Mouse (Mus musculus) liver, embryonic 16.5 days (tissue): ENCODE measurements around the gene Susd3. TPM values are rescaled to one million over a fixed set of nuclear protein-coding genes. Genes with fewer than 3 reads are reported as not detected.

Experiments
- ATAC-seq: fragments of 200-750 bp; cut with Nextera tagmentation; 2 replicates; pipeline ENCODE4 v1.8.0; 2017; ENCODE audit warnings: low read depth, mild to moderate bottlenecking, moderate number of reproducible peaks, moderate library complexity
- H3K27ac ChIP-seq: fragments of 300-500 bp; sonication (generic); 2 replicates; pipeline ENCODE4 v1.5.1; 2014; ENCODE audit warnings: mild to moderate bottlenecking, low read length
- H3K27me3 ChIP-seq: fragments of 300-500 bp; sonication (generic); 2 replicates; pipeline ENCODE4 v1.6.1; 2014; ENCODE audit warnings: low read depth, low read length, mixed read lengths; ENCODE audit not compliant: control insufficient read depth, insufficient read depth
- H3K36me3 ChIP-seq: fragments of 300-500 bp; sonication (generic); 2 replicates; pipeline ENCODE4 v1.6.1; 2014; ENCODE audit warnings: mild to moderate bottlenecking; ENCODE audit not compliant: control insufficient read depth, insufficient read depth
- H3K4me1 ChIP-seq: fragments of 300-500 bp; sonication (generic); 2 replicates; pipeline ENCODE4 v1.6.1; 2014; ENCODE audit warnings: low read depth, low read length, mixed read lengths; ENCODE audit not compliant: control insufficient read depth
- H3K4me2 ChIP-seq: fragments of 300-500 bp; sonication (generic); 2 replicates; pipeline ENCODE4 v1.6.1; 2014; ENCODE audit warnings: low read depth, low read length, mixed read lengths
- H3K4me3 ChIP-seq: fragments of 300-500 bp; sonication (generic); 2 replicates; pipeline ENCODE4 v1.5.1; 2014; ENCODE audit warnings: low read depth, mild to moderate bottlenecking, low read length
- H3K9ac ChIP-seq: fragments of 300-500 bp; sonication (generic); 2 replicates; pipeline ENCODE4 v1.6.1; 2014; ENCODE audit warnings: low read depth, low read length
- H3K9me3 ChIP-seq: fragments of 300-500 bp; sonication (generic); replicated peaks from 2 replicates; pipeline ENCODE4 v1.6.1; 2016; ENCODE audit warnings: low read length; ENCODE audit not compliant: control insufficient read depth
- WGBS: fragments of 180-500 bp; shearing (Covaris S2); extraction: QIAGEN DNeasy Blood & Tissue Kit; methylation state at CpG from one replicate; pipeline ENCODE4 v1.1.7; 2014; ENCODE audit not compliant: insufficient replicate concordance; 5-methylcytosine and 5-hydroxymethylcytosine counted together
- polyA plus RNA-seq: library from polyadenylated mRNA; unstranded; fragments of >200 nt; fragmentation: Nextera tagmentation; extraction: Ambion mirVana; gene quantifications from 2 replicates; pipeline ENCODE4 v1.2.1, GENCODE M21; 2015

Susd3 gene
- polyA plus RNA-seq, 1 experiment from 2014 or later, result 2.0 TPM

DNA sequence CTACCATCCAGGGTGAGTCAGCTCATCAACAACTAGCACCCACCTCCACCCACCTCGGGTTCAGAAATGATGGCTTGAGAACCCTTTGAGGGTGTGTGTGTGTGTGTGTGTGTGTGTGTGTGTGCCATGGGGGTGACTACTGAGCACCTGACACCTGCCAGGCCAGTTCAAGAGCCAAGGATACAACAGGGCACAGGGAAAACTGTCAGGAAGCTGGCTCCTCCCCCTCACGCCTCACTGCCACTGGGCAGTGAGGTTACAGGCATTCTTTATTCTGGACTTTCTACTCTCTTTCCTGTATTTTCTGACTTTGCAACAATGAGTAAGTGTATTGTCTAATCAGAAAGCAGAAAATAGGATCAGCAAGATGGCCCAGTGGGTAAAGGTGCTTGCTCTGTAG, 1.1 kb upstream of the Susd3 start:
- Histone ChIP-seq H3K4me3 (no peak overlapping the region), H3K9ac (no peak overlapping the region), H3K36me3 (no peaks in the 10 kb centered on the region), H3K27ac (no peak overlapping the region), H3K4me1 (peaks cover 7% of the 10 kb centered on the region), H3K4me2 (no peak overlapping the region), H3K27me3 (peaks cover 21% of the 10 kb centered on the region), H3K9me3 (no peaks in the 10 kb centered on the region)
- no peak for ATAC-seq
- 50% methylated on average over 2 of the region's 2 CpGs for WGBS

DNA sequence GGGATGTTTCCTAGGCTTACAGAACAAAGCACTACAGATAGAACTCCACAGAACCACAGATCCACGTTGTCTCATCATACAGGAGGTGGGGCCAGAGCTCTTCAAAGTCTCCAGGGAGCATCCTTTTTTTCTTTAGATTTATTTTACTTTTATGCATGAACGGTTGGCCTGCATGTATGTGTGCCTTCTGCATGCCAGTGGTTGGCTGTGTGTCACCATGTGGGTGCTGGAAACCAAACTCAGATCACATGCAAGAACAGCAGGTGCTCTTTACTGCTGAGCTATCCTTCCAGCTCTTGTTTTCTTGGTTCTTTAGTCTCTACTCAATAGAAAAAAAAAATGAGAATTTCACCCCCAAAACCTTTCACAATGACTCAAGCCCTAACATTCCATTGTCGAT, 417 bp upstream of the Susd3 start:
- Histone ChIP-seq H3K36me3 (no peaks in the 10 kb centered on the region), H3K9me3 (no peaks in the 10 kb centered on the region), H3K27me3 (peaks cover 21% of the 10 kb centered on the region), H3K9ac (no peak overlapping the region), H3K27ac (no peak overlapping the region), H3K4me2 (no peak overlapping the region), H3K4me1 (peaks cover 7% of the 10 kb centered on the region), H3K4me3 (no peak overlapping the region)
- 27% methylated on average over 3 of the region's 3 CpGs for WGBS
- ATAC-seq, result no peak

GRCm38 (mm10) chr13:49247740-49248466, 603 bp downstream of the Susd3 start:
- WGBS, result 1% methylated on average over 58 of the region's 58 CpGs
- no peaks in the 10 kb centered on the region for H3K36me3 ChIP-seq
- ATAC-seq, result peak; percentile 68
- peaks cover 21% of the 10 kb centered on the region for H3K27me3 ChIP-seq
- peak overlapping the region; percentile 51 for H3K4me3 ChIP-seq
- no peak overlapping the region for H3K9ac ChIP-seq
- no peak overlapping the region for H3K27ac ChIP-seq
- peak overlapping the region; percentile 65 for H3K4me2 ChIP-seq
- H3K4me1 ChIP-seq, result peaks cover 14% of the 10 kb centered on the region
- H3K9me3 ChIP-seq, result no peaks in the 10 kb centered on the region

DNA sequence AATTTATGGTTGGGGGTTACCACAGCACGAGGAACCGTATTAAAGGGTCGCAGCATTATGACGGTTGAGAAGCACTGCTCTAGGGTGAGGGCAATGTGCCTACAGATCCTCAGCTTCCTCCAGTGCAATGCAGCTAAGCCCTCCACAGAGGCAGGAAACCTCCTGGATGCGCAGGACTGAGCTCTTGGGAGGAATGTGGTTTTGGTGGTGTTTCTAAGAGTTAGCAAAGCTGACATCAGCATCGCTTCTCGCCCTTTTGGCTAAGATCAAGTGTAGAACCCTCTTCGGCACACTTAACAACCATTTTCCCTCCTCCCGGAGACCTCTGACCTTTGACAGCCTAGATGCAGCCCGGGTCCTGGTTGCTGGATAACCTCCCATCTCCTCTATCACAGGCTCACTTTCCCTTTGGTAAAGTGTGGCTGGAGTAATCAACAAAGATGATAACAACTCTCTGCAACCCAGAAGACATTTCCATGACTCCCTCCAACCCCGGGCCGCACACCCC, 1.2 kb downstream of the Susd3 start:
- peak overlapping the region; percentile 51 for H3K4me3 ChIP-seq
- WGBS, result 18% methylated on average over 12 of the region's 12 CpGs
- ATAC-seq, result no peak
- H3K4me2 ChIP-seq, result peak overlapping the region; percentile 65
- H3K9me3 ChIP-seq, result no peaks in the 10 kb centered on the region
- no peak overlapping the region for H3K9ac ChIP-seq
- H3K36me3 ChIP-seq, result no peaks in the 10 kb centered on the region
- H3K27ac ChIP-seq, result no peak overlapping the region
- H3K4me1 ChIP-seq, result peaks cover 18% of the 10 kb centered on the region
- peaks cover 21% of the 10 kb centered on the region for H3K27me3 ChIP-seq

- Histone ChIP-seq H3K27ac (no peak overlapping the region), H3K4me3 (no peak overlapping the region), H3K9ac (no peak overlapping the region), H3K4me2 (no peak overlapping the region), H3K27me3 (peaks cover 21% of the 10 kb centered on the region), H3K4me1 (peaks cover 21% of the 10 kb centered on the region), H3K9me3 (no peaks in the 10 kb centered on the region), H3K36me3 (no peaks in the 10 kb centered on the region)
- no peak for ATAC-seq
- WGBS, result 69% methylated on average over 2 of the region's 2 CpGs
Observed at GRCm38 (mm10) chr13:49246626-49247025, 1.9 kb downstream of the Susd3 start.

DNA sequence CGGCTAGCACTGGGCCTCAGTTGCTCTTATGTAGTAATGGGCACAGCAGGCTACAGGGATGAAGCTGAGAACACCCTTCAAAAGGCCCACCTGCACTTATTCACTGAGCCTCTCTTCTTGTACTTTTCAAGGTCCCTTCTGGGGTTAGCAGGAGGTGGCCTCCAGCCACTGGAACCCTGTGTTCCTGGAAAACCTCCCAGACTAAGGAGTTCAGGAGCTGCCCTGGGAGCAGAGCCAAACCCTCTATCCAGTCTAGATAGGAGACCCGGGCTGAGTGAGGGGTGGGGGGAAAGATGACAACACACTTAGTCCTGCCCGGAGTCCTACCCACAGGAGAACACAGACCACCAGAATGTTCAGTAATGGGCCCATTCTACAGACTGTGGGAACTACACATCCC, 2.5 kb downstream of the Susd3 start:
- H3K27me3 ChIP-seq, result peaks cover 21% of the 10 kb centered on the region
- H3K27ac ChIP-seq, result no peak overlapping the region
- H3K4me2 ChIP-seq, result no peak overlapping the region
- H3K4me1 ChIP-seq, result peaks cover 21% of the 10 kb centered on the region
- no peaks in the 10 kb centered on the region for H3K36me3 ChIP-seq
- no peak overlapping the region for H3K4me3 ChIP-seq
- no peaks in the 10 kb centered on the region for H3K9me3 ChIP-seq
- 67% methylated on average over 3 of the region's 3 CpGs for WGBS
- H3K9ac ChIP-seq, result no peak overlapping the region
- no peak for ATAC-seq

GRCm38 (mm10) chr13:49245251-49245650, 3.3 kb downstream of the Susd3 start:
- ATAC-seq, result no peak
- Histone ChIP-seq H3K4me1 (peaks cover 21% of the 10 kb centered on the region), H3K36me3 (no peaks in the 10 kb centered on the region), H3K27ac (no peak overlapping the region), H3K27me3 (peaks cover 21% of the 10 kb centered on the region), H3K4me3 (no peak overlapping the region), H3K9me3 (no peaks in the 10 kb centered on the region), H3K9ac (no peak overlapping the region), H3K4me2 (no peak overlapping the region)
- 57% methylated on average over 4 of the region's 4 CpGs for WGBS

DNA sequence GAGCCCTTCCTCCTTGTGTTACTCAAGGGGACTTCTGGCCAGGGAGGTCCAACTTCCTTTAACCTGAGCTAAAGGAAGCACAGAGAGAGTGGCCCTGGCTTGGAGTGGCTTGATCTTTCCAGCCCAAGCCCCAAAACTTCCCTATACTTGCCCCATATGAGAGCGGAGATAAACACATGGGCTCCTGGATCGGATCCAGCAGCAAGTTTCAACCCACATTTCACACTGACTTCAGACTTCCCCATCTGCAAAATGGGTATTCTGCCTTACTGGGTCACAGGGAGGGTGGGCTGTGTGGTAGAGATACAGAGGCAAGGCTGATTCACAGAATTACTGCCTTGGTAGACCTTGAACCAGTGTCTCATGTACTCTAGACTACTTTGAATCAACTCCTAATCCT, 5.0 kb downstream of the Susd3 start:
- Histone ChIP-seq H3K9me3 (no peaks in the 10 kb centered on the region), H3K4me3 (no peak overlapping the region), H3K36me3 (no peaks in the 10 kb centered on the region), H3K4me2 (no peak overlapping the region), H3K27me3 (peaks cover 19% of the 10 kb centered on the region), H3K4me1 (peaks cover 21% of the 10 kb centered on the region), H3K9ac (no peak overlapping the region), H3K27ac (peak overlapping the region; percentile 65)
- 46% methylated on average over 2 of the region's 2 CpGs for WGBS
- ATAC-seq, result no peak

DNA sequence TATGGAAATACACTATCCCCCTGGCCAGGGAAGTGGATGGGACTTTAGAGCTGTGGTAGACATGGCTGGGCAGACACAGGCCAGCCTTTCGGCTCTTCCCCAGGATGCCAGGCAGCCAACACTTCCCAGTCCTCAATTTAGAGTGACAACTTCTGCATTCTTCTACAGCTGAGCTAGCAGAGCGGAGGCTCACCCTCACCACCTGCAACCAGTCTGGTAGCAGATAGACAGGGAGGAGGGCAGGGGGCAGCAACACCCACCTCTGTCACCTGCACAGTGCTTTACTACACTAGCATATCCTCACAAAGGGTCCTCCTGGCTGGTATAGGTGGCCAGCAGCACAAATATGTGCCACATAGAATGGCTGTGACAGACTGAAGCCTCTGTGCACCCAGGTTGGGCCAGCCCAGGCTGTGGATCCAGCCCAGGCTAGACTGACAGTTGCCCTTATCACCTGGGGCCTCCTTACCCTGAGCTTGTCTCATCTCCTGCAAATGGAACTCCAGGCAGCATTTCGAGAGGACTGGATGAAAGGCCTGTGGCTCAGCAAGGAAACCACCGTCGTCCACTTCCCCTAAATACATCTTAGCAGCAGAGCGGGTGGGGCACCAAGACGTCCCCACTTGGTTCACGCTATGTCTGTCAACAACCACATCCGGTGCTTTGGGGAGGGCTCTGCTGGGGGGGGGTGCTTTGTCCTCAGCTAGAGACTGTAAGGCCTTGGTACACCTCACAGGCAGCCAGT, 6.0 kb downstream of the Susd3 start:
- Histone ChIP-seq H3K9ac (no peak overlapping the region), H3K9me3 (no peaks in the 10 kb centered on the region), H3K27ac (peak overlapping the region; percentile 81), H3K27me3 (peaks cover 9% of the 10 kb centered on the region), H3K4me1 (peaks cover 14% of the 10 kb centered on the region), H3K4me3 (no peak overlapping the region; the same call in 1 of the 2 replicates), H3K36me3 (no peaks in the 10 kb centered on the region), H3K4me2 (peak overlapping the region; percentile 24; the same call in 1 of the 2 replicates)
- ATAC-seq, result peak; percentile 61
- WGBS, result 20% methylated on average over 9 of the region's 9 CpGs
